Comparison of ENCODE assay signal across 19 mouse cellular contexts in the genomic region with DNA sequence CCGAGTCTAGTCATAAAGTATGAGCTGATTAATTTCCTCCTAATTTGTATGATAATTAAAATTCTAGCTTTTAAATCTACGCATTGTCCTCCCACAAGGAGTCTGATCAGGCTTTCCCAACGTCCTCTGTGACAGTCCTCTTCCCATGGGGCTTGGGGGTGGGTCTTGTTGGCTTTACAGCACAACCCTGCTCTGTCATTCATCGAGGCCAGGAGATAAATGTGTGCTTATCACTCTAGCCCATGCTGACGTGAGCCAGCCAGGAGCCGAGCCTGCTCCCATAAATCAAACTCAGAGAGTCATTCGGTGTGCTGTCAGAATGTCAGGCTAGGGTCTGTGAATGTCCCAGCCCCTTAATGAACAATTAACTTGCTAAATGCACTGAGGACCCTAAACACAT.
DNase-seq lines count a peak whose midpoint lies in the region; ATAC-seq lines count a peak whose summit lies in the region.
"Had no signal": no experiment of that assay in that cellular context is flagged by ENCODE, and none has a peak within 500 bp of the region (broad histone marks: within the 10 kb centered on the region; RNA-seq: fewer than 3 reads in every experiment).

No protein-coding gene starts in this region.

- H3K9ac ChIP-seq in neural tube, embryonic 12.5 days: no peak overlapping the region
- no peak overlapping the region for H3K9ac ChIP-seq in intestine, embryonic 15.5 days
- H3K9ac ChIP-seq in forebrain, embryonic 13.5 days: no peak overlapping the region
- H3K9ac ChIP-seq: embryonic facial prominence, embryonic 13.5 days; forebrain, embryonic 15.5 days; limb, embryonic 15.5 days; liver, embryonic 15.5 days; midbrain, embryonic 13.5 days had no signal

- H3K4me3 ChIP-seq in neural tube, embryonic 12.5 days: no peak overlapping the region
- no peak overlapping the region for H3K4me3 ChIP-seq in intestine, embryonic 15.5 days (replicated peaks)
- H3K4me3 ChIP-seq in forebrain, embryonic 13.5 days: no peak overlapping the region
- H3K4me3 ChIP-seq: embryonic facial prominence, embryonic 13.5 days; forebrain, embryonic 15.5 days; layer of hippocampus, adult 2 months; limb, embryonic 15.5 days; liver, embryonic 15.5 days; midbrain, embryonic 13.5 days had no signal

- 0 out of 2 replicates have a peak, but pooled peaks have one; percentile 56 for ATAC-seq in neural tube, embryonic 12.5 days (ENCODE audit: low FRiP score, low read depth)
- ATAC-seq in intestine, embryonic 15.5 days: peak; percentile 75
- ATAC-seq in forebrain, embryonic 13.5 days: no peak
- ATAC-seq: forebrain, embryonic 15.5 days; midbrain, embryonic 13.5 days had no signal

- H3K9me3 ChIP-seq in neural tube, embryonic 12.5 days: no peaks in the 10 kb centered on the region
- H3K9me3 ChIP-seq in intestine, embryonic 15.5 days: no peaks in the 10 kb centered on the region
- no peaks in the 10 kb centered on the region for H3K9me3 ChIP-seq in forebrain, embryonic 13.5 days (replicated peaks)
- H3K9me3 ChIP-seq: embryonic facial prominence, embryonic 13.5 days; forebrain, embryonic 15.5 days; G1E; limb, embryonic 15.5 days; liver, embryonic 15.5 days; midbrain, embryonic 13.5 days had no signal

- H3K4me1 ChIP-seq in neural tube, embryonic 12.5 days: no peaks in the 10 kb centered on the region
- no peaks in the 10 kb centered on the region for H3K4me1 ChIP-seq in intestine, embryonic 15.5 days (replicated peaks)
- H3K4me1 ChIP-seq in forebrain, embryonic 13.5 days: no peaks in the 10 kb centered on the region
- H3K4me1 ChIP-seq: embryonic facial prominence, embryonic 13.5 days; forebrain, embryonic 15.5 days; limb, embryonic 15.5 days; liver, embryonic 15.5 days; midbrain, embryonic 13.5 days had no signal

- no peaks in the 10 kb centered on the region for H3K27me3 ChIP-seq in neural tube, embryonic 12.5 days (replicated peaks)
- H3K27me3 ChIP-seq in intestine, embryonic 15.5 days (replicated peaks): no peaks in the 10 kb centered on the region
- no peaks in the 10 kb centered on the region for H3K27me3 ChIP-seq in forebrain, embryonic 13.5 days
- H3K27me3 ChIP-seq: embryonic facial prominence, embryonic 13.5 days; forebrain, embryonic 15.5 days; limb, embryonic 15.5 days; liver, embryonic 15.5 days; midbrain, embryonic 13.5 days had no signal

- H3K4me2 ChIP-seq in neural tube, embryonic 12.5 days (replicated peaks): no peak overlapping the region
- H3K4me2 ChIP-seq in intestine, embryonic 15.5 days (replicated peaks): no peak overlapping the region
- no peak overlapping the region for H3K4me2 ChIP-seq in forebrain, embryonic 13.5 days
- H3K4me2 ChIP-seq: embryonic facial prominence, embryonic 13.5 days; forebrain, embryonic 15.5 days; limb, embryonic 15.5 days; liver, embryonic 15.5 days; midbrain, embryonic 13.5 days had no signal

- H3K36me3 ChIP-seq in neural tube, embryonic 12.5 days: no peaks in the 10 kb centered on the region
- H3K36me3 ChIP-seq in intestine, embryonic 15.5 days: no peaks in the 10 kb centered on the region
- no peaks in the 10 kb centered on the region for H3K36me3 ChIP-seq in forebrain, embryonic 13.5 days (ENCODE audit: poor library complexity, severe bottlenecking)
- H3K36me3 ChIP-seq: embryonic facial prominence, embryonic 13.5 days; forebrain, embryonic 15.5 days; G1E; limb, embryonic 15.5 days; liver, embryonic 15.5 days; midbrain, embryonic 13.5 days had no signal

- peak; percentile 50 for DNase-seq in heart, adult 11 months
- DNase-seq in heart, postnatal 4 days: no peak
- DNase-seq in neural tube, embryonic 10.5 days (ENCODE audit: extremely low spot score, low spot score): no peak
- DNase-seq in right cerebral cortex, postnatal 25 days: no peak
- DNase-seq: cerebellum, adult 8-10 months; gastrocnemius, postnatal 14 days; kidney, adult 9 months; layer of hippocampus, postnatal 36 days; right cerebral cortex, adult 18-20 months had no signal

- 28% methylated on average over 7 of the region's 7 CpGs for whole genome bisulfite sequencing in neural tube, embryonic 12.5 days
- WGBS in intestine, embryonic 15.5 days: 25% methylated on average over 7 of the region's 7 CpGs
- WGBS in forebrain, embryonic 13.5 days: 64% methylated on average over 7 of the region's 7 CpGs

- no peak overlapping the region for H3K27ac ChIP-seq in neural tube, embryonic 12.5 days
- H3K27ac ChIP-seq in intestine, embryonic 15.5 days: no peak overlapping the region
- H3K27ac ChIP-seq in forebrain, embryonic 13.5 days: no peak overlapping the region
- H3K27ac ChIP-seq: embryonic facial prominence, embryonic 13.5 days; forebrain, embryonic 15.5 days; layer of hippocampus, adult 2 months; limb, embryonic 15.5 days; liver, embryonic 15.5 days; midbrain, embryonic 13.5 days had no signal
